Mouse (Mus musculus): Measurements from ENCODE around the gene Cmpk1. TPM values are rescaled to one million over a fixed set of nuclear protein-coding genes. Genes with fewer than 3 reads are reported as not detected.

Cmpk1 gene
- total RNA-seq, 2 experiments from 2014 or later: 115 to 122 TPM

DNA sequence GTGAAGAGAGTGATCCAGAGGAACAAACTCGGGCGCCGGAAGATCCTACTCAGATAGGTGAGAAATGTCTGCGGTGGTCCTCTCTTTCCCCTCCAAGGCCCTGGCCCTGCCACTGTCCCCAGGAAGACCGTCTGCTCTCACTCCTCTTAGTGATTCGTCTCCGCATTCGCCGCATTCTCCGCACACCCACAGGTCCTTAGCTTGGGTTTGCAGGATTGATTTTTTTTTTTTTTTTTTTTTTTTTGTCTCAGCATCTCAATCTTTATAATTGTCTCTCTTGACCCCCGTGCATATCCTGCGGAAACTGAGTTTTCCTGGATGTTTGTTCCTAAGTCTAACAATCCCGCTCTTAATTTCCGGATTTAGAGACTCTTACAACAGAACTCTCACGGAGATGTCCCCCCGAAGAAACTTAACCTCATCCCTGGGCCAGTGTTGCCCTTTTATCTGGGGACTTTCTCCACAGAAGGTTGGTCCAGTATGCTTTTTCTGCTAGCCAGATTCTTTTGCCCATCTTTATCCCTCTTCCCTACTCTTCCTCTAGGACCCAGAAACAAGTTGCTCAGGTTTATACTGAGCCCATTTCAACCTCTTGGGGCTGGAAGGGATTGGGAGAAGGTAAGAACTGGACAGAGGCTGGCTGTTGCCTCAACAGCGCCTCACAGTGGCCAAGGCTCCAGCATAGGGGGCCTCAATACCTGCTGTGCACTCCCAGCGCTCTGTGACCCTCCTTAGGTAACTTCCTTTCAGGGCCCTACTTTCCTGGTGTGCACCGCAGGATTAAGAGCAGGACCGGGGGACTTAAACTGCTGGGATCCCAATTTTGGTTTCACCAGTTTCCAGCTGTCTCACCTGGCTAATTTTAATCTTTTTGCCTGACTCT lies 77.2 kb downstream of the Cmpk1 start:
- DNase-seq (ENCODE audit: low spot score in 2 of 2): no peak
- intact Hi-C loops (cut with DNase I): loop anchor here (5.0 to 10.0 kb wide), 3 partner anchors 243 to 1025 kb away; partner anchors contain the start of gene Dmbx1

Other genes starting within 250 kb of the Cmpk1 start
- gene Gm12830, start 165.5 kb downstream of the Cmpk1 start, total RNA-seq (2021): not detected
- under 1 TPM; 0.30 to 0.48 TPM for gene Foxd2, start 78.4 kb downstream of the Cmpk1 start, total RNA-seq (2021)
- not detected for gene Foxe3, start 61.2 kb downstream of the Cmpk1 start, total RNA-seq (2021)
- gene Stil, start 12.9 kb upstream of the Cmpk1 start, total RNA-seq (2021): under 1 TPM; 0.40 to 0.57 TPM
- 1 to 10 TPM; 2.3 to 2.7 TPM for gene Tal1, start 69.2 kb upstream of the Cmpk1 start, total RNA-seq (2021)
- under 1 TPM in 1 of 2 experiments, not detected in 1; 0.44 TPM for gene Pdzk1ip1, start 101.5 kb upstream of the Cmpk1 start, total RNA-seq (2021)
- gene Cyp4x1, start 147.0 kb upstream of the Cmpk1 start, total RNA-seq (2021): 10 to 100 TPM; 15.1 to 16.1 TPM

Data from left cerebral cortex, postnatal 14 days (tissue).